Mouse (Mus musculus): ENCODE data around the gene Shld2.
A peak's percentile ranks its signal among the peaks of the same experiment; 100 is the strongest.
"Not testable (repeated sequence)": the region's sequence is repeated elsewhere in the genome, so short reads cannot be mapped to it uniquely, and the experiment has no call there.

The Shld2 gene

DNA sequence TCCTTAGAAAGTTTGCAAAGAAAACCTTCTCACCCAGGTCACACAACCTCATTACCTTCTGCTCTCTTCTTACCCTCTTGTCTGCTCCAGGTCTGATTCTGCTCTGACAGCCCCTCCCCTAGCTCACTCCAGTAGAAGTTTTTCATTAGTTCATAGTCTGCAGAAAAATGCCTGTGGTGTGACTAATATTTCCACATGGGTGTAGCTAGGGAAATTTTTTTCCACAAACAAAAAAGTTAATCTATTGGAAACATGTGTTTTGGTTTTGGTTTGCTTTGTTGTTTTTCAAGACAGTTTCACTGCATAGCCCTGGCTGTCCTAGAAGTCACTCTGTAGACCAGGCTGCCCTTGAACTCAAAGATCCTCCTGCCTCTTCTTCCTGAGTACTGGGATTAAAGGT is 7.8 kb upstream of the Shld2 start:
- DNase-seq (ENCODE audit: low read depth, low spot score), result no peak

- no peak for DNase-seq (ENCODE audit: low read depth, low spot score)
These were observed 7.1 kb upstream of the Shld2 start for GRCm38 (mm10) chr14:34317431-34317830.

DNA sequence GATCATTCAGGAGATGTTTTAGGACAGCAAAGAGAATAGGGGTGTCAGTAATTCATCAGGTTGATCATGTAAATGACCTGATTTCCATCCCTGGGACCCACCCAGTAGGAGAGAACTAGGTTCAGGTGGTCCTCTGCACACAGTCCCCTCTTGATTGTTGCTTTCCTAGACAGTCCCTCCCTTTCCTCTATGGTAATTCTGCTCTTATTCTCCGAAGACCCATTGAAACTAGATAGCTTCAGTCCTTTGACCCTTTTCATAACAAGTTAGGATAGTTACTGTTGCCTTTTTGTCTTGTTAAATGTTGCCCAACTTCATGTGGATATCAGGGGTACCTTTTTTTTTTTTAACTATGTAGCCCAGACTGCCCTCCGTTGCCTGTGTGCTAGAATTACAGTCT is 6.1 kb upstream of the Shld2 start:
- no peak for DNase-seq (ENCODE audit: low read depth, low spot score)

- no peak for DNase-seq (ENCODE audit: low read depth, low spot score)
These were observed 4.5 kb upstream of the Shld2 start for GRCm38 (mm10) chr14:34314796-34315195.

GRCm38 (mm10) chr14:34314383-34314782 is 4.1 kb upstream of the Shld2 start:
- not testable (repeated sequence) for DNase-seq (ENCODE audit: low read depth, low spot score)

- no peak for DNase-seq (ENCODE audit: low read depth, low spot score)
These were observed 3.3 kb upstream of the Shld2 start for GRCm38 (mm10) chr14:34313612-34314011.

DNA sequence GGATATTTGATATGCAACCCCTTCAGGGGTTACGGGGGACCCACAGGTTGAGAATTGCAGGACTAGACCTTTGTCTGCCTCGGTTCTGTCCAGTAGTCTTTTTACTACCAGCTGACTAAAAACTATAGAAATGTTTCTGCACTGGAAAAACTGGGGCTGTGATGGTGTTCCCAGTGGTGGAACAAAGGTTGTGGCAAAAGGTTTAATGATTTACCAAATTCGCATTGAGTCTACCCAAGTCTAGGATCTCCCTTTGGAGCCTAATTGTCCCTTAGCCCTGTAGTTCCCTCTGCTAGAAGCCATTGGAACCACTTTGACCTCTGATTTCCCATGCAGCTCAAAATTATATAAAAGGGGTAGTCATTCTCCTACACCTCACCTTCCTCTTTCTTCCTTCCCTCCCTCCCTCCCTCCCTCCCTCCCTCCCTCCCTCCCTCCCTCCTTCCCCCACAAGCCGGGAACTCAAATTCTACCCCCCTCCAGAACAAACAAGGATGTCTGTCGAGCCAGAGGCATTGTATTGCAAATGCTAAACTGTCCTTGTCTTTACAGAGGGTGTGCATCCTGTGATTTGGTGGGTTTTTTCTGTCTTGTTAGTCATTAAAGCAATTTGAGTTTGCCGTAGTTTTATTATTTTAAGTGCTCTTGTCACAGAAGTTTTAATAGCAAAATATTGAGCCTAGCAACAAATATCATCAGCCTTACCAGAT is 2.2 kb upstream of the Shld2 start:
- DNase-seq (ENCODE audit: low read depth, low spot score), result no peak

DNA sequence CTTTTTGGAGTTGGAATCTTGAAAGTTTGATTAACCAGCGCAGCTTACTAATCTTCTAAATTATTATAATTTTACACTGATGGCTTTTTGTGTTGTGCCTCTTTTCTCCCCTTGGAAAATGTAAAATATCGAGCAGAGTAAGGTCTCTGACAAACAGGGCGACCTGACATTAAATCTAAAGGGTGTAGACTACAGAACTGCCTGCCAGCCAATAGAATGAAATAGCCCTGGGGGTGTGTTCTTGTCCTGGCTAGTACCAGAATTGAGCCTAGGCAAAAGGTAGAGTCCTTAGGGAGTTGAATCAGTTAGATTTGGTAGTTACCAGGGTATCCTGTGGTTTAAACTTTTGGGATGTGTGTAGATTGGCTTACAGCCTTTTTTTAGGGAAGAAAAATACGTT is 1.4 kb upstream of the Shld2 start:
- DNase-seq (ENCODE audit: low read depth, low spot score), result no peak

GRCm38 (mm10) chr14:34311021-34311631 is 833 bp upstream of the Shld2 start:
- DNase-seq (ENCODE audit: low read depth, low spot score), result peak; percentile 28

- no peak for DNase-seq (ENCODE audit: low read depth, low spot score)
These were observed 423 bp downstream of the Shld2 start for GRCm38 (mm10) chr14:34309907-34310233.

- no peak for DNase-seq (ENCODE audit: low read depth, low spot score)
These were observed 1.0 kb downstream of the Shld2 start for GRCm38 (mm10) chr14:34309266-34309665.

- no peak for DNase-seq (ENCODE audit: low read depth, low spot score)
These were observed 7.0 kb downstream of the Shld2 start for GRCm38 (mm10) chr14:34303265-34303680.

GRCm38 (mm10) chr14:34302681-34303242 is 7.5 kb downstream of the Shld2 start:
- no peak for DNase-seq (ENCODE audit: low read depth, low spot score)

- no peak for DNase-seq (ENCODE audit: low read depth, low spot score)
These were observed 11.2 kb downstream of the Shld2 start for GRCm38 (mm10) chr14:34298871-34299700.

DNA sequence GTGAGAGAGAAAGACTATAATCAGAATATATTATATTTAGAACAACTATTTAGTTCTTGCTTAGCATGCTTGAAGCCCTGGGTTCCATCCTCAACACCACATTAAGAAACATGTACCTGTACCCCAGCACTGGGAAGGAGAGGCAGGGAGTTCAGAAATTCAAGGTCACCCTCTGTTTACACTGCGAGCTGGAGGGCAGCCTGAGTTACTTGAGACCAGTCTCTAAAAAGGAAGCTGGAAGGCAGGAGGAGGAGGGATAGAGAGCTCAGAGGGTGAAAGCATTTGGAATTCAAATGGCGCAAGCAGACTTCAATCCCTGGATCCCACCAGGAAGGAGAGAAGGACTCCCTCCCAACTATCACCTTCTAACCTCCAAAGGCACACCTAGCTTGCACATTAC is 12.7 kb downstream of the Shld2 start:
- DNase-seq (ENCODE audit: low read depth, low spot score), result no peak

GRCm38 (mm10) chr14:34297038-34297437 is 13.3 kb downstream of the Shld2 start:
- DNase-seq (ENCODE audit: low read depth, low spot score), result no peak

DNA sequence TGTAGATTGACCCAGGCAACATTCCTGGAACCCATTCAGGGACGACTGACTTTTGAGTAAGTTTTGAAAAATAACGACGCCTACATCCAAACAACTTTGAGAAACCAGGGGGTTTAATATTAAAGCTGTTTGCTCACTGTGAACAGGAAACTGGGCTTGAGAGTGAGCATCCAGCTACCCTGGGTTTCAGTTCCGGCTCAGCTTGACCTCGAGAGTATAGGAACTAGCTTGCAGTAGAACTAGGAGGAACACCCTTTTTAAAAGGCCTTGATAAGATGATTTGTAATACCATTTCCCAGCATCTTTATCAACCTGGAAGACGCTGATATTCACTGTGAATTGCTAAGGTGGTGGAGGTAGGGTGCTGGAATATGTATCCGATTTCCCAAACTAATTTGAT is 13.9 kb downstream of the Shld2 start:
- no peak for DNase-seq (ENCODE audit: low read depth, low spot score)

DNA sequence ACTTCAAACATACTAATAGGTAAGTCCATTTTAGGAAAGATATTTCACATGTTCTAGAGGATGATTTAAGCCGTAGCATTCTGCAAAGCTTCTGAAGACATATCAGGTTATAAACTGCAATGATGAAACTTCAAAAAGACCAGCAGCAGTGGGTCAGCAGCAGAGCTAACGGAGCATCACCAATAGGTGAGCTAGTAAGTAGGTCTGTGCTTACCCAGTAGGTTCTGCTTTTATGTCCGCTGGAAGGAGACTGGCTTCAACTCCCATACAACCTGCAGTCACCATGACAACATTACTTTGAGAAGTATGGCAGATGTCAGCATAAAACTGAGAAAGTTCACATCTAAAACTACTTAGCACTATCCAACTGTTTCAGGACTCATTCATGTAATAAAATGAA is 16.7 kb downstream of the Shld2 start:
- no peak for DNase-seq (ENCODE audit: low read depth, low spot score)

DNA sequence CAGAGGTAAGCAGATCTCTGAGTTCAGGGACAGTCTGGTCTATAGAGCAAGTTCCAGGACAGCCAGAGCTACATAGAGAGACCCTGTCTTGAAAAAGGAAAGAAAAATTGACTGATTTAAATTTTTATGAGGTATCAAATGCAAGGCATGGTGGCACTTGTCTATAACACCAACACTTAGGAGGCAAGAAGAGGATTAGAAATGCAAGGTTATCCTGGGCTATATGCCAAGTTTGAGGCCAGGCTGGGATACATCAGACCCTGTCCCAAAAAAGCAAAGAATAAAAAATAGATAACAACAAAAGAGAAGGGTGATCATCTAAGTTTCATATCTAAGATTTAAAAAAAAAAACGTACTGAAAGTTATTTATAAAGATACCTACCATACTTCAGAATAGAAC is 20.1 kb downstream of the Shld2 start:
- DNase-seq (ENCODE audit: low read depth, low spot score), result no peak

DNA sequence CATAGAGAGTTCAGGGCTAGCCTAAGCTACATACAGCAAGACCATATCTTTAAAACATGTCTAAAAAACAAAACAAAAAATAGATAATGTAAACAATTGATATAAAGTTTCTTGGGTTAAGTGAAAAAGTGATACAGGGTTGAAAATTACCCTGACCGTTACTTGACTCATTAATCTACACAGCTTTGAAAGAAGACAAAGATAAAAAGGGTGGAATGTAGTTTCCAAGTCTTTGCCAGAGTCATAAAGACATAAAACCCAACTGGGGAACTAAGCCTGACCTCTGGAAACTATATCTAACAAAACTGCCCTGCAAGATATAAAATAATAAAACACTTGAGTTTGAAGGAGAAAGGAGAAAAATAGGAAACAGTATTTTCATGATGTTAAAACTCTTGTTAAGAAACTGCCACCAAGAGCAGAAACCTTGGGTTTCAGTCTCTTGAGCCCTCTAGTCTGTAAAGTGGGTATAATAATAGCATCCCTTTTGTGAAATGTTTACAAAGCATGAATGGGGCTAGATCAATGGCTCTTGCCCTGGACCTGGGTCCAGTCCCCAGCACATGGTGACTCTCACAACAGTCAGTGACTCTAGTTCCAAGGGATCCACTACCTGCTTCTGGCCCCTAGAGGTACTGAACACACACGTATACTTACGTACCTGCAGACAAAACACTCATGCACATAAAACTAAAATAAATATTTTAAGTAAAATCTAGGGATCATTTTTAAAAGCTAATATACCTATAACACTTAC is 20.9 kb downstream of the Shld2 start:
- DNase-seq (ENCODE audit: low read depth, low spot score), result no peak

DNA sequence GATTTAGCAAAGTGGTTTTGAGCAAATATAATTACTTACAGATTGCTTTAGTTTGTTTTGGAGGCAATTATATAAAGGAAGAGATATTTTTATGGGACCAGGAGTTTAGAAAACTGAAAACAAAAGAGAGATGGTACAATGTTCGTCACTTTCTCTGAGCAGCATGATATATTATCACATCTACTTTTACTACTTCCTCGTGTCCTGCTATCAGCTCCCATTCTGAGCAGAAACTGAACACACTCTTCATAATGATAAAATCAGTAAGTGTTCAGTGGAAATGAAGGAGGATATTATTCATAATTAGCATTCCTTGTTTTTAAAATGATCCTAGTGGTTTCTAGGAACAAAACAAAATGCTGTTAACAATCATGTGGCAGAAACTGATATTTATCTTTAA is 21.9 kb downstream of the Shld2 start:
- no peak for DNase-seq (ENCODE audit: low read depth, low spot score)
